Comparison of ENCODE assay signal across 8 mouse cellular contexts in the genomic region with DNA sequence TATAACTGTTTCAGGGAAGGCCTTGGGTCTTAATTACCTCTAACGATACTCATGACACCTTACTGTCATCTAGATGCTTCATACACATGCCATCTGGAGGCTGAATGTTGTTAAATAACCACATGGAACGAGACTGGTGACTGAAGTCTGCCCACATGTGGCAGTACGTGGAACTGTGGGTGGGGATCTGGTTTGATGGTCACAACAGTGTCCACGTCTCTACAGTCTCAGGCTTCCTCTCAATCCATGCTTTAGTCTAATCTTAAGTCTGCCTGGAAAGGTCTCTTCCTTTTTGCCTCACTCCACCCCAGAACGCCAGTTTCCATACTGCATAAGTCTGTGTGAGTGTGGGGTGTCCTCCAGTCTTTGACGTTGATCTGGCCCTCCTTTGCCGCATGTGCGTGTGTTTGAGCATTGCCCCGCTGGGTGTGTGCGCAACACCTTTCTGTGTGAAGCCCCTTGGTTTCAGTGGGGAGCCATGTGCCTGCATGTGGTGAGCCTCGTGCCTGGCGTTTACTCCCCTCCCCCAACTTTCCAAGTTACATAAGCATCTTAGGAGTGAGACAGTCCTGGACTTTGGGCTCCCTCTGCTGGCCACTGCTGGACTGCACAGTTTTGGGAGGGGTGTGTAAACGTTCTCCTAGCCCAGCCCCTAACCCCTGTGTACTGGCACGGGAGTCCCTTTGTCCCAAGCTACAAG. TPM values are rescaled to one million over a fixed set of nuclear protein-coding genes. Genes with fewer than 3 reads are reported as not detected.
DNase-seq lines count a peak whose midpoint lies in the region; ATAC-seq lines count a peak whose summit lies in the region.

No protein-coding gene starts in this region.

- no peaks in the 10 kb centered on the region for H3K36me3 ChIP-seq in hindbrain, embryonic 16.5 days (ENCODE audit: control insufficient read depth, insufficient read depth, low read length)

- H3K9ac ChIP-seq in hindbrain, embryonic 16.5 days (ENCODE audit: low read depth, low read length): peak overlapping the region; percentile 58

- no peaks in the 10 kb centered on the region for H3K9me3 ChIP-seq in hindbrain, embryonic 16.5 days (ENCODE audit: control insufficient read depth, low read length)

- peak overlapping the region; percentile 32 for H3K4me3 ChIP-seq in hindbrain, embryonic 16.5 days (ENCODE audit: low read length)

- H3K4me1 ChIP-seq in hindbrain, embryonic 16.5 days (ENCODE audit: control insufficient read depth, insufficient read depth, low read depth, low read length): peaks cover 32% of the 10 kb centered on the region

- peak overlapping the region; percentile 77 for H3K27ac ChIP-seq in hindbrain, embryonic 16.5 days (ENCODE audit: low read depth, low read length)

- peak; percentile 97 for DNase-seq in ZHBTc4 (ENCODE audit: low read depth, low spot score)
- peak; percentile 90 to 95 for DNase-seq in cerebellum, postnatal 4 days (ENCODE audit: low spot score in 2 of 2)
- DNase-seq in gastrocnemius, adult 18-20 months (ENCODE audit: low spot score): peak; percentile 95
- DNase-seq in left cerebral cortex, adult 11 months (ENCODE audit: low spot score): peak; percentile 92
- peak; percentile 97 for DNase-seq in lung, postnatal 36 days
- peak; percentile 97 for DNase-seq in retina, postnatal 1 day
- DNase-seq in thymus, postnatal 4 days: peak; percentile 93

- H3K27me3 ChIP-seq in hindbrain, embryonic 16.5 days (replicated peaks; ENCODE audit: control insufficient read depth, insufficient read depth, low read length): no peaks in the 10 kb centered on the region

- WGBS in hindbrain, embryonic 16.5 days: 2% methylated on average over 14 of the region's 14 CpGs

- peak overlapping the region; percentile 63 for H3K4me2 ChIP-seq in hindbrain, embryonic 16.5 days (ENCODE audit: low read length)

- peak; percentile 74 for ATAC-seq in hindbrain, embryonic 16.5 days

RNA-seq across cellular contexts. Expression of a gene that starts 12.0 kb away (rescaled TPM):
- 1,000 to 10,000 TPM in 1 of 2 experiments, 100 to 1,000 TPM in 1; 896 to 1,049 TPM for total RNA-seq in gastrocnemius, adult 18-20 months (2021)
- 96.7 and 102 TPM in 2 replicates for polyA plus RNA-seq in hindbrain, embryonic 16.5 days (2015; fragmentation: Nextera tagmentation; extraction: Ambion mirVana)

RNA-seq across cellular contexts. Expression of a gene that starts 19.3 kb away (rescaled TPM):
- not detected for total RNA-seq in gastrocnemius, adult 18-20 months (2021)
- 4.9 and 5.6 TPM in 2 replicates for polyA plus RNA-seq in hindbrain, embryonic 16.5 days (2015; fragmentation: Nextera tagmentation; extraction: Ambion mirVana)

RNA-seq across cellular contexts. Expression of a gene that starts 31.2 kb away (rescaled TPM):
- under 1 TPM; 0.05 to 0.17 TPM for total RNA-seq in gastrocnemius, adult 18-20 months (2021)
- polyA plus RNA-seq in hindbrain, embryonic 16.5 days (2015; fragmentation: Nextera tagmentation; extraction: Ambion mirVana): 3.5 and 3.9 TPM in 2 replicates

RNA-seq across cellular contexts. Expression of a gene that starts 48.4 kb away (rescaled TPM):
- total RNA-seq in gastrocnemius, adult 18-20 months (2021): 10 to 100 TPM in 1 of 2 experiments, 1 to 10 TPM in 1; 7.6 to 10.6 TPM
- polyA plus RNA-seq in hindbrain, embryonic 16.5 days (2015; fragmentation: Nextera tagmentation; extraction: Ambion mirVana): 84.7 and 88.3 TPM in 2 replicates

RNA-seq across cellular contexts. Expression of a gene that starts 51.6 kb away (rescaled TPM):
- total RNA-seq in gastrocnemius, adult 18-20 months (2021): under 1 TPM; 0.40 to 0.43 TPM
- 0.06 TPM in 1 of 2 replicates, not detected in the other for polyA plus RNA-seq in hindbrain, embryonic 16.5 days (2015; fragmentation: Nextera tagmentation; extraction: Ambion mirVana)

Comparison
In these comparisons a context has a peak if more than half of its experiments do, and no peak if none do; other contexts are left out.
1. Peak in every context shown above with its lines: DNase-seq, ATAC-seq, H3K4me3 ChIP-seq and H3K27ac ChIP-seq.